Mouse (Mus musculus): Measurements from ENCODE around the gene Pcolce. TPM values are rescaled to one million over a fixed set of nuclear protein-coding genes. Genes with fewer than 3 reads are reported as not detected.
"Not testable (repeated sequence)": the region's sequence is repeated elsewhere in the genome, so short reads cannot be mapped to it uniquely, and the experiment has no call there.

Gene Pcolce
- polyA plus RNA-seq, 1 experiment from 2014 or later = 86.6 TPM

GRCm38 (mm10) chr5:137627991-137628390 is 14.4 kb upstream of the Pcolce start:
- H3K36me3 ChIP-seq (ENCODE audit: insufficient read depth, low read length) = no peaks in the 10 kb centered on the region
- H3K9me3 ChIP-seq (ENCODE audit: low read length) = no peaks in the 10 kb centered on the region
- ATAC-seq = no peak
- H3K4me1 ChIP-seq (ENCODE audit: insufficient read depth, low read depth, low read length) = peaks cover 28% of the 10 kb centered on the region
- peak; percentile 30; the same call in 1 of the 2 replicates for TF ChIP-seq CTCF (IDR thresholded peaks at IDR 0.05)
- TF ChIP-seq EP300 (IDR thresholded peaks at IDR 0.05) = no peak
- peak overlapping the region; percentile 87 for H3K27ac ChIP-seq (ENCODE audit: low read length)
- 0% methylated on average over 9 of the region's 9 CpGs for WGBS
- DNase-seq (ENCODE audit: low spot score) = peak; percentile 64
- no peaks in the 10 kb centered on the region for H3K27me3 ChIP-seq (replicated peaks; ENCODE audit: insufficient read depth, low read length)
- H3K4me2 ChIP-seq (replicated peaks; ENCODE audit: low read depth, low read length) = peak overlapping the region; percentile 60
- H3K4me3 ChIP-seq (ENCODE audit: low read depth, low read length) = peak overlapping the region; percentile 52
- peak overlapping the region; percentile 48 for H3K9ac ChIP-seq (replicated peaks; ENCODE audit: low read depth)

- Histone ChIP-seq H3K4me3 (ENCODE audit: low read depth, low read length) (no peak overlapping the region), H3K4me1 (ENCODE audit: insufficient read depth, low read depth, low read length) (peaks cover 4% of the 10 kb centered on the region; the same call in 1 of the 2 replicates), H3K27me3 (replicated peaks; ENCODE audit: insufficient read depth, low read length) (no peaks in the 10 kb centered on the region), H3K27ac (ENCODE audit: low read length) (no peak overlapping the region), H3K4me2 (replicated peaks; ENCODE audit: low read depth, low read length) (no peak overlapping the region), H3K9me3 (ENCODE audit: low read length) (no peaks in the 10 kb centered on the region), H3K36me3 (ENCODE audit: insufficient read depth, low read length) (no peaks in the 10 kb centered on the region), H3K9ac (replicated peaks; ENCODE audit: low read depth) (no peak overlapping the region)
- ATAC-seq = no peak
- no peak for DNase-seq (ENCODE audit: low spot score)
- 66% methylated on average over 11 of the region's 11 CpGs for WGBS
- no peak for TF ChIP-seq CTCF (IDR thresholded peaks at IDR 0.05)
- TF ChIP-seq EP300 (IDR thresholded peaks at IDR 0.05) = no peak
These were observed 10.4 kb upstream of the Pcolce start for GRCm38 (mm10) chr5:137623937-137624530.

- H3K36me3 ChIP-seq (ENCODE audit: insufficient read depth, low read length) = no peaks in the 10 kb centered on the region
- H3K27me3 ChIP-seq (replicated peaks; ENCODE audit: insufficient read depth, low read length) = no peaks in the 10 kb centered on the region
- H3K4me3 ChIP-seq (ENCODE audit: low read depth, low read length) = no peak overlapping the region
- 73% methylated on average over 7 of the region's 7 CpGs for WGBS
- DNase-seq (ENCODE audit: low spot score) (peak; percentile 27), ATAC-seq (no peak)
- H3K27ac ChIP-seq (ENCODE audit: low read length) = no peak overlapping the region
- TF ChIP-seq EP300 (IDR thresholded peaks at IDR 0.05) (no peak), CTCF (IDR thresholded peaks at IDR 0.05) (no peak)
- H3K4me1 ChIP-seq (ENCODE audit: insufficient read depth, low read depth, low read length) = peaks cover 14% of the 10 kb centered on the region; the same call in 1 of the 2 replicates
- no peak overlapping the region for H3K9ac ChIP-seq (replicated peaks; ENCODE audit: low read depth)
- no peak overlapping the region for H3K4me2 ChIP-seq (replicated peaks; ENCODE audit: low read depth, low read length)
- no peaks in the 10 kb centered on the region for H3K9me3 ChIP-seq (ENCODE audit: low read length)
These were observed 1.8 kb upstream of the Pcolce start for GRCm38 (mm10) chr5:137615347-137615746.

DNA sequence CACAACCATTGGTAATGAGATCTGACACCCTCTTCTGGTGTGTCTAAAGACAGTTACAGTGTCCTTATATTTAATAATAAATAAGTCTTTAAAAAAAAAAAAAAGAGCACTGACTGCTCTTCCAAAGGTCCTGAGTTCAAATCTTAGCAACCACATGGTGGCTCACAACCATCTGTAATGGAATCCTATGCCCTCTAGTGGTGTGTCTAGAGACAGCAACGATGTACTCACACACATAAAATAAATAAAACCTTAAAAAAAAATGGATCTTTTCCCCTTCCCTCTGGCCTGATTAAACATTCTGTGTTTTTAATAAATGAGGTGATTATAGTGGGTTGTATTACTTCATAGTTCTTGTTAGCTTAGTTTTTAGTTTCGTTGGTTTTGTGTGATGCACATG is 1.3 kb upstream of the Pcolce start:
- H3K4me1 ChIP-seq (ENCODE audit: insufficient read depth, low read depth, low read length) = peaks cover 18% of the 10 kb centered on the region; the same call in 1 of the 2 replicates
- not testable (repeated sequence) for H3K27ac ChIP-seq (ENCODE audit: low read length); DNase-seq (ENCODE audit: low spot score); H3K4me3 ChIP-seq (ENCODE audit: low read depth, low read length); ATAC-seq; H3K27me3 ChIP-seq (replicated peaks; ENCODE audit: insufficient read depth, low read length); H3K36me3 ChIP-seq (ENCODE audit: insufficient read depth, low read length); H3K9me3 ChIP-seq (ENCODE audit: low read length); H3K4me2 ChIP-seq (replicated peaks; ENCODE audit: low read depth, low read length); H3K9ac ChIP-seq (replicated peaks; ENCODE audit: low read depth)
- 73% methylated on average over 2 of the region's 2 CpGs for WGBS
- TF ChIP-seq CTCF (IDR thresholded peaks at IDR 0.05) = peak; percentile 10

DNA sequence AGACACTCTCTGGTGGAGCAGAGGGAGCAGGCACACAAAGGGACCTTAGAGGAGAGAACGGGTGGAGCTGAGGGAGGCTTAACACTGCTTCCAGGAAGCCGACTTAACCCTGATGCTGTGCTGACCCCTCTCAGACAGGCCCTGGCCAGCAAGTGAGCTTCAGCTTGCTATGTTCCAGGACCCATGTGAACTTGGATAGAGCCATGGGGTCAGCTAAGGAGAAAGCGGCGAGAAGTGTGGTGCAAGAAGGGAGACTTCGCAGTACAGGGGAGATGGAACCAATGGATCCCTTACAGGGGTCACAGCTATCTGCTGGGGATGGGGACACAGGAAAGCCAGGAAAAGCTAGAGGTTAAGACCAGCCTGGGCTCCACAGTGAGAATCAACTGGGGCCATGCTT is 508 bp downstream of the Pcolce start:
- WGBS = 64% methylated on average over 5 of the region's 5 CpGs
- TF ChIP-seq EP300 (IDR thresholded peaks at IDR 0.05) (no peak), CTCF (IDR thresholded peaks at IDR 0.05) (no peak)
- Histone ChIP-seq H3K36me3 (ENCODE audit: insufficient read depth, low read length) (no peaks in the 10 kb centered on the region), H3K9me3 (ENCODE audit: low read length) (no peaks in the 10 kb centered on the region), H3K9ac (replicated peaks; ENCODE audit: low read depth) (no peak overlapping the region), H3K27me3 (replicated peaks; ENCODE audit: insufficient read depth, low read length) (no peaks in the 10 kb centered on the region), H3K4me1 (ENCODE audit: insufficient read depth, low read depth, low read length) (peaks cover 24% of the 10 kb centered on the region; the same call in 1 of the 2 replicates), H3K4me2 (replicated peaks; ENCODE audit: low read depth, low read length) (no peak overlapping the region), H3K27ac (ENCODE audit: low read length) (no peak overlapping the region), H3K4me3 (ENCODE audit: low read depth, low read length) (no peak overlapping the region)
- no peak for ATAC-seq
- no peak for DNase-seq (ENCODE audit: low spot score)

DNA sequence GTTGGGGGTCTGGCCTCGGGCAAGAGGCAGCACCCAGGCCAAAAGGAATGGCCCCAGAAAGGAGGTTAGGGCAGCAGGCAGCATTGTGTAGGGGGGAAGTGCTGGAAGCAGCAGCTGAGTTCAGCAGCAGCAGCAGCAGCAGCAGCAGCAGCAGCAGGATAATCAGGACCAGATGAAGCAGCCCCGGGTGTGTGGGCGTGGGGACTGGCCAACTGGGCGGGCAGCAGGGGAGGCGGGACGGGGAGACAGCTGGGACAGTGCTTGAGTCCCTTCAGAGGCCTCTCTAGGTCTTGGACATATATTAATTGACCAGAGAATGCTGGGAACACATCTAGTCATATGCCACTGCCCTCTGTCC is 2.4 kb downstream of the Pcolce start:
- peak overlapping the region; percentile 42 for H3K4me2 ChIP-seq (replicated peaks; ENCODE audit: low read depth, low read length)
- no peak overlapping the region for H3K9ac ChIP-seq (replicated peaks; ENCODE audit: low read depth)
- H3K9me3 ChIP-seq (ENCODE audit: low read length) = no peaks in the 10 kb centered on the region
- H3K4me1 ChIP-seq (ENCODE audit: insufficient read depth, low read depth, low read length) = peaks cover 24% of the 10 kb centered on the region; the same call in 1 of the 2 replicates
- no peaks in the 10 kb centered on the region for H3K27me3 ChIP-seq (replicated peaks; ENCODE audit: insufficient read depth, low read length)
- H3K36me3 ChIP-seq (ENCODE audit: insufficient read depth, low read length) = no peaks in the 10 kb centered on the region
- ATAC-seq (peak; percentile 72), DNase-seq (ENCODE audit: low spot score) (peak; percentile 78)
- H3K27ac ChIP-seq (ENCODE audit: low read length) = peak overlapping the region; percentile 84
- WGBS = 12% methylated on average over 6 of the region's 6 CpGs
- peak overlapping the region; percentile 20; the same call in 1 of the 2 replicates for H3K4me3 ChIP-seq (ENCODE audit: low read depth, low read length)
- no peak for TF ChIP-seq EP300 (IDR thresholded peaks at IDR 0.05)
- 0 out of 2 replicates have a peak, but pooled peaks have one; percentile 0 for TF ChIP-seq CTCF (IDR thresholded peaks at IDR 0.05)

Data from lung, postnatal 0 days (tissue).